Mouse (Mus musculus) embryonic facial prominence, embryonic 12.5 days (tissue): ENCODE results near the gene Fli1. TPM values are rescaled to one million over a fixed set of nuclear protein-coding genes. Genes with fewer than 3 reads are reported as not detected.

Experiments
- ATAC-seq: fragments of 200-750 bp; cut with Nextera tagmentation; 2 replicates; pipeline ENCODE4 v1.8.0; 2017; ENCODE audit not compliant: insufficient number of reproducible peaks, insufficient read depth, low FRiP score, low TSS enrichment
- H3K27ac ChIP-seq: fragments of 300-500 bp; sonication (generic); 2 replicates; pipeline ENCODE4 v1.5.1; 2016; ENCODE audit warnings: mild to moderate bottlenecking
- H3K27me3 ChIP-seq: fragments of 300-500 bp; sonication (generic); 2 replicates; pipeline ENCODE4 v1.6.1; 2016; ENCODE audit warnings: mild to moderate bottlenecking, moderate library complexity
- H3K36me3 ChIP-seq: fragments of 300-500 bp; sonication (generic); 2 replicates; pipeline ENCODE4 v1.6.1; 2016; ENCODE audit warnings: mild to moderate bottlenecking
- H3K4me1 ChIP-seq: fragments of 300-500 bp; sonication (generic); 2 replicates; pipeline ENCODE4 v1.6.1; 2016
- H3K4me2 ChIP-seq: fragments of 300-500 bp; sonication (generic); replicated peaks from 2 replicates; pipeline ENCODE4 v1.6.1; 2016; ENCODE audit warnings: mild to moderate bottlenecking, moderate library complexity
- H3K4me3 ChIP-seq: fragments of 300-500 bp; sonication (generic); 2 replicates; pipeline ENCODE4 v1.5.1; 2016; ENCODE audit warnings: mild to moderate bottlenecking
- H3K9ac ChIP-seq: fragments of 300-500 bp; sonication (generic); 2 replicates; pipeline ENCODE4 v1.6.1; 2016; ENCODE audit warnings: mild to moderate bottlenecking, moderate library complexity
- H3K9me3 ChIP-seq: fragments of 300-500 bp; sonication (generic); 2 replicates; pipeline ENCODE4 v1.6.1; 2016; ENCODE audit warnings: mild to moderate bottlenecking, moderate library complexity
- WGBS: fragments of 180-500 bp; shearing (Covaris S2); methylation state at CpG from one replicate; pipeline ENCODE4 v1.1.7; 2016; 5-methylcytosine and 5-hydroxymethylcytosine counted together
- polyA plus RNA-seq: library from polyadenylated mRNA; unstranded; fragments of >200 nt; fragmentation: Nextera tagmentation; extraction: Ambion mirVana; gene quantifications from 2 replicates; pipeline ENCODE4 v1.2.1, GENCODE M21; 2016

Fli1 gene
- polyA plus RNA-seq, 1 experiment from 2014 or later: 40.9 TPM

GRCm38 (mm10) chr9:32493588-32494423 is 48.9 kb downstream of the Fli1 start:
- H3K27ac ChIP-seq: peak overlapping the region; percentile 82; the same call in 1 of the 2 replicates
- H3K4me3 ChIP-seq: no peak overlapping the region
- no peaks in the 10 kb centered on the region for H3K9me3 ChIP-seq
- H3K4me2 ChIP-seq: no peak overlapping the region
- ATAC-seq: no peak
- no peaks in the 10 kb centered on the region for H3K36me3 ChIP-seq
- H3K27me3 ChIP-seq: no peaks in the 10 kb centered on the region
- 73% methylated on average over 4 of the region's 4 CpGs for WGBS
- H3K4me1 ChIP-seq: peaks cover 32% of the 10 kb centered on the region
- no peak overlapping the region for H3K9ac ChIP-seq

DNA sequence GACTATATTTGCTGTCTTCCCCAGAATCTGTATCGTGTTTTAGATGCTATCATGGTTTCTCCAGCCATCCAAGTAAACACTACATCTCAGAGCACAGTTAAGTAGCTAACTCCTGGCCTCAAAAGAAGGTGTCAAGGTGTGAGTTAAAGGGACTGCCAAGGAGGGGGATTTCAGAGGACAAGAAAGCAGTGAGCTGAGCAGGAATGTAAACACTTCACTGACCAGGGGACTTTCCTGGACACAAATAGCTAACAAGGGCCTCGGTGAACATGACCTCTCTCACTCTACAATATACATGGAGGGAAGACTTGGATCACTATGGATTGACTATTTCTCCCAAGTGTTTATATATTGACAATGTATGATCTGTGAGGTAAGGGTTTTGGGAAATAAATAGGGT is 49.9 kb downstream of the Fli1 start:
- Histone ChIP-seq H3K9ac (no peak overlapping the region), H3K27ac (no peak overlapping the region), H3K9me3 (no peaks in the 10 kb centered on the region), H3K4me1 (peaks cover 29% of the 10 kb centered on the region), H3K4me2 (no peak overlapping the region), H3K4me3 (no peak overlapping the region), H3K36me3 (no peaks in the 10 kb centered on the region), H3K27me3 (no peaks in the 10 kb centered on the region)
- no peak for ATAC-seq
- 73% methylated on average over 2 of the region's 2 CpGs for WGBS

DNA sequence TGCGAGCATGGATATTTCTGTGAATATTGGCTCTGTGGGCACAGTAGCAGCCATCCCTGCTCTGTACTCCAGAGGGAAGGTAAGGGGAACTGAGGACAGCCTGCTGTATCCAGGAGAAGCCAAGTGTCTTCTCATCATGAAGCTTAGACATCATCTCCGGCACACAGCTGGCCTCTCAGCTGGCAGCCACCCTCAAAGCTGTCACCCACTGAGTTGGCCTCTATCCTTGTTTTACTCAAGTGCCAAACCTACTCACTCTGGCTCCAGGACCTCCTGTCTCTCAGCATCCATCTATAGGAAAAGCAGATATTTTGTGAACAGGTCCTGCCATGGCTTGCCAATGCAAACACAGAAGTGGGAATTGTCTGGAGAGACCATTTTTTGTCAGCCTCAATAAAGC is 51.2 kb downstream of the Fli1 start:
- Histone ChIP-seq H3K9ac (no peak overlapping the region), H3K9me3 (no peaks in the 10 kb centered on the region), H3K4me3 (no peak overlapping the region), H3K36me3 (no peaks in the 10 kb centered on the region), H3K27ac (no peak overlapping the region), H3K4me1 (peaks cover 26% of the 10 kb centered on the region), H3K27me3 (no peaks in the 10 kb centered on the region), H3K4me2 (no peak overlapping the region)
- ATAC-seq: no peak
- WGBS: 95% methylated on average over 2 of the region's 2 CpGs

GRCm38 (mm10) chr9:32489794-32490358 is 52.8 kb downstream of the Fli1 start:
- Histone ChIP-seq H3K4me1 (peaks cover 10% of the 10 kb centered on the region), H3K9ac (no peak overlapping the region), H3K9me3 (no peaks in the 10 kb centered on the region), H3K27me3 (no peaks in the 10 kb centered on the region), H3K36me3 (no peaks in the 10 kb centered on the region), H3K4me3 (no peak overlapping the region), H3K4me2 (no peak overlapping the region), H3K27ac (no peak overlapping the region)
- 57% methylated on average over 4 of the region's 4 CpGs for WGBS
- no peak for ATAC-seq

- H3K4me3 ChIP-seq: no peak overlapping the region
- no peaks in the 10 kb centered on the region for H3K27me3 ChIP-seq
- no peaks in the 10 kb centered on the region for H3K36me3 ChIP-seq
- H3K9ac ChIP-seq: no peak overlapping the region
- ATAC-seq: no peak
- no peaks in the 10 kb centered on the region for H3K9me3 ChIP-seq
- H3K4me2 ChIP-seq: no peak overlapping the region
- H3K27ac ChIP-seq: no peak overlapping the region
- 59% methylated on average over 4 of the region's 4 CpGs for WGBS
- peaks cover 10% of the 10 kb centered on the region for H3K4me1 ChIP-seq
These were observed 53.3 kb downstream of the Fli1 start for GRCm38 (mm10) chr9:32489315-32489714.

DNA sequence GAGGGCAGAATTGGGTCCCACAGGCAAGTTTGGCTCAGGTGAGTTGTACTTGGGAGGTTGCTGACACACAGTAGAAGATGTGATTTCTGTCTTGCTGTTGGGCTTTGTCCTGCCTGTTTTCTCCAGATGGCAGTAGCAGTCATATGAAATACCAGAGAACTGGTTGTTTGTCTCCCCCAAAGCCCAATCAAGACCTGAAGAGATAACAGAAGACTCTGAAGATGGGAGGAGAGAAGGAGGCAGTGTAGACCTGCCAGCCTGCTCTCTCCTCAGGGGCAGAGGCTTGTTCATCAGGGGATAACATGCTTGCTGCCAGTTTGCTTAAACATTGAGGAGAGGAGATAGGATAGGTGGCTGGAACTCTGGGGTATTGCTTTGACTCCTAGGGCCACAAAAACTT is 54.0 kb downstream of the Fli1 start:
- Histone ChIP-seq H3K36me3 (no peaks in the 10 kb centered on the region), H3K4me3 (no peak overlapping the region), H3K9me3 (no peaks in the 10 kb centered on the region), H3K27me3 (no peaks in the 10 kb centered on the region), H3K4me2 (no peak overlapping the region), H3K9ac (no peak overlapping the region), H3K4me1 (peaks cover 10% of the 10 kb centered on the region), H3K27ac (no peak overlapping the region)
- no peak for ATAC-seq

DNA sequence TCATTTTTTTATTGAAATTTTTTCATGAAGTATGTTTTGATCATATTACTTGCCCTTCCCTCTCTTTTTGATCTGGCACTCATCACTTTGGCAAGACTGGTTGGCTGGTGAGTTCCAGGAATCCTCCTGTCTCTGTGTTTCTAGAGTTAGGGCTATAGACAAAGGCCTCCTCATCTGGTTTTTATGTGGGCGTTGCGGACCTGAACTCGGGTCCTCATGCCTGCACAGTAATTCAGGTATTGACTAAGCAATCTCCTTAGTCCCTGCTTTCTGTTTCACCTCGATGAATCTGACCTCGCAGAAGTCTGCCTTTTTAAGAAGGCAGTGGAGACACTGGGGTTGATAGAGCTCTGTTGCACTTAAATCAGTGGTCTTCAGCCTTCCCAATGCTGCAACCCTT is 54.8 kb downstream of the Fli1 start:
- WGBS: 88% methylated on average over 5 of the region's 5 CpGs
- Histone ChIP-seq H3K4me3 (no peak overlapping the region), H3K36me3 (no peaks in the 10 kb centered on the region), H3K9ac (no peak overlapping the region), H3K27me3 (no peaks in the 10 kb centered on the region), H3K4me2 (no peak overlapping the region), H3K9me3 (no peaks in the 10 kb centered on the region), H3K4me1 (peaks cover 10% of the 10 kb centered on the region; the same call in 1 of the 2 replicates), H3K27ac (no peak overlapping the region)
- no peak for ATAC-seq

DNA sequence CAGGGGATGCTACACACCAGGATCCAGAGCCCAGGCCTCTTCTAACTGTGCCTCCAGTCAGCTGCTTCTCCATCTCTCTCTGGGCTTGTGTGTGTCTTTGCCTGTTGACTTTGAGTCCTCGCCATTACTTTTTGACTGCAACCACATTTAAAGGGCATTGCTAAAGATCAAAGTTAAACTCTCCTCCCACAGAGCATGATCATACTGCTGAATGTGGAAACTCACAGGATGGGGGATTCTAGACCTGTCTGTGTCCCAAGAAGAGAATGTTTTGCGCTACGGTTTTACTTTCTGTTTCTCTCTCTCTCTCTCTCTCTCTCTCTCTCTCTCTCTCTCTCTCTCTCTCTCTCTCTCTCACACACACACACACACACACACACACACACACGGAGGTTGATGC is 55.3 kb downstream of the Fli1 start:
- WGBS: 80% methylated on average over 4 of the region's 4 CpGs
- H3K4me3 ChIP-seq: no peak overlapping the region
- ATAC-seq: no peak
- H3K27me3 ChIP-seq: no peaks in the 10 kb centered on the region
- H3K4me1 ChIP-seq: peaks cover 10% of the 10 kb centered on the region; the same call in 1 of the 2 replicates
- no peak overlapping the region for H3K27ac ChIP-seq
- H3K4me2 ChIP-seq: no peak overlapping the region
- no peaks in the 10 kb centered on the region for H3K36me3 ChIP-seq
- no peaks in the 10 kb centered on the region for H3K9me3 ChIP-seq
- H3K9ac ChIP-seq: no peak overlapping the region

- Histone ChIP-seq H3K27ac (no peak overlapping the region), H3K9ac (no peak overlapping the region), H3K4me3 (no peak overlapping the region), H3K27me3 (no peaks in the 10 kb centered on the region), H3K4me1 (peaks cover 15% of the 10 kb centered on the region; the same call in 1 of the 2 replicates), H3K36me3 (peaks cover 14% of the 10 kb centered on the region), H3K4me2 (no peak overlapping the region), H3K9me3 (no peaks in the 10 kb centered on the region)
- no peak for ATAC-seq
- WGBS: 85% methylated on average over 5 of the region's 5 CpGs
These were observed 62.2 kb downstream of the Fli1 start for GRCm38 (mm10) chr9:32480418-32480817.

DNA sequence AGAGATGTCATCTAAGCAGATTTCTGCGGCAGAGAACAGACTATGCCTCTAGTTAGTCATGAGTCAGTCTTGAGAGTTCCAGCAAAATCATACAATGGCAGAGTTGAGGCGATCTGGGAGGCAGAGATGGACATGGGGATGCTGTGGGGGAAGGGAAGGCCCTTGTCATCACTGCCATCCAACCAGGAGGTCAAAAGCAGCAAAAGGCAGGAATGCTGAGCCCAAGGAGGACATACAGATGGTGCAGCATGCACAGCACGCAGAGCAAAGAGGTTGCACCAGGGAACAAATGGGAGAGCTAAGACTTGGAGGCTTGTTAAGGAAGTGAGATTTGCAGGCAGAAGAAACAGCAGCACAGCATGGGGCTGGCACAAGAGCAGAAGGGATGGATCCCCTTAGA is 63.9 kb downstream of the Fli1 start:
- Histone ChIP-seq H3K36me3 (peaks cover 25% of the 10 kb centered on the region), H3K4me1 (peaks cover 11% of the 10 kb centered on the region; the same call in 1 of the 2 replicates), H3K4me3 (no peak overlapping the region), H3K9ac (no peak overlapping the region), H3K9me3 (no peaks in the 10 kb centered on the region), H3K4me2 (no peak overlapping the region), H3K27me3 (no peaks in the 10 kb centered on the region), H3K27ac (no peak overlapping the region)
- ATAC-seq: no peak
- 61% methylated on average over 3 of the region's 3 CpGs for WGBS

- peaks cover 11% of the 10 kb centered on the region; the same call in 1 of the 2 replicates for H3K4me1 ChIP-seq
- H3K27ac ChIP-seq: no peak overlapping the region
- no peaks in the 10 kb centered on the region for H3K9me3 ChIP-seq
- WGBS: 69% methylated on average over 2 of the region's 2 CpGs
- H3K36me3 ChIP-seq: peaks cover 32% of the 10 kb centered on the region
- no peak for ATAC-seq
- no peaks in the 10 kb centered on the region for H3K27me3 ChIP-seq
- H3K9ac ChIP-seq: no peak overlapping the region
- H3K4me3 ChIP-seq: no peak overlapping the region
- H3K4me2 ChIP-seq: no peak overlapping the region
These were observed 64.6 kb downstream of the Fli1 start for GRCm38 (mm10) chr9:32478087-32478486.

GRCm38 (mm10) chr9:32476604-32477003 is 66.1 kb downstream of the Fli1 start:
- Histone ChIP-seq H3K4me2 (no peak overlapping the region), H3K4me1 (peaks cover 11% of the 10 kb centered on the region; the same call in 1 of the 2 replicates), H3K27me3 (no peaks in the 10 kb centered on the region), H3K4me3 (no peak overlapping the region), H3K9me3 (no peaks in the 10 kb centered on the region), H3K36me3 (peaks cover 35% of the 10 kb centered on the region), H3K27ac (no peak overlapping the region), H3K9ac (no peak overlapping the region)
- 88% methylated on average over 10 of the region's 10 CpGs for WGBS
- ATAC-seq: no peak
